Mouse (Mus musculus): ENCODE measurements at regions not wholly inside any gene's neighbourhood (a gene's known extent, or its start where the extent isn't known, plus 50 kb on each side); places are given as distances from the start of the nearest gene placed in this dataset.

DNA sequence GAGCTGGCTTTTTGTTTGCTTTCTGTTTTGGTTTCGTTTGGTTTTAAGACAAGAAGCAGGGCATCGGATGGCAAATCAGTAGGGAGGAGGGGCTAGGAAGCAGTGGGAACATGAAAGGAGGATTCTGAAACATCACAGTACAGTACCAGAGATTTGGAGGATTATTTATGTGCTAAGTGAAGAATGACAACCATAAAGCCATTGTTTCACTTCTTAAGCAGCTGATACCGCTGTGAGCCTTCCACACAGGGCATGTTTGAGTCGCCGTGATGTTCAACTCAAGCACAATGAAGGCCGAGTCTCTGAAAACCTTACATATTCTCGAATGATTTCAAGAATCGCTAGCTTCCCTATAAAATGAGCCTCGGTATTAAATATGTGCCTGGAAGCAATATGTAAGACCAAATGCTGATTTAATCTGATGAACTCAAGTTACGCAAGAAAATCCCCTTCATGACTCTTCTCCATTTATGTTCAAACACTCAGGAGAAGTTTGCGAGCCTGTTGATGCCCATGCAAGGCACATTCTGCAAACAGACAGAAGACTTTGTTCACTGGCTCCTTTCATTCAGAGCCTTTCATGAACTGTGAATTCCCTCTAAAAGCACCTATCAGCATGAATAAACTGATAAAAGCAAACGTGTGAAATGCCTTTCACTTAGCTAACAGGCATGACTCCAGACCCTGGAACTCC is 441.2 kb downstream of the Efnb2 start:
- no peak for DNase-seq (ENCODE audit: low read depth, low spot score)

DNA sequence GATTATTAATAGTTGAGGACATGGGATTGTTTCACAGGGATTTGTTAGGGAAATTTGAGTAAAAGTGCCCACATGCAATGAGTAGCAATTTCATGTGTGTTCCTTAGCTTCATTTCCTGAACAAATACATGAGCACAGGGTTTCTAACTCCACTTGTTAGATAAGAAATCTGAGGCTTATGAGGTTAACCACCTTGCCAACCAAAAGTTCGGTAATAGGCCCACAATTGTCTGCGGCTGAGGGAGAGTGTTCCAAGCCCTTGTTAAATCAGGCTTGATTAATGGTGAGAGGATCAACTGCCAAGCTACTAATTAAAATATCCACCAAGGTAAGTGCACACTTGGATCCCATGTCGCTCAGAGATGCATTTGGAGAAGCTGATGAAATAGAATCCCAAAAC is 468.0 kb downstream of the Efnb2 start:
- no peak for DNase-seq (ENCODE audit: low read depth, low spot score)

DNA sequence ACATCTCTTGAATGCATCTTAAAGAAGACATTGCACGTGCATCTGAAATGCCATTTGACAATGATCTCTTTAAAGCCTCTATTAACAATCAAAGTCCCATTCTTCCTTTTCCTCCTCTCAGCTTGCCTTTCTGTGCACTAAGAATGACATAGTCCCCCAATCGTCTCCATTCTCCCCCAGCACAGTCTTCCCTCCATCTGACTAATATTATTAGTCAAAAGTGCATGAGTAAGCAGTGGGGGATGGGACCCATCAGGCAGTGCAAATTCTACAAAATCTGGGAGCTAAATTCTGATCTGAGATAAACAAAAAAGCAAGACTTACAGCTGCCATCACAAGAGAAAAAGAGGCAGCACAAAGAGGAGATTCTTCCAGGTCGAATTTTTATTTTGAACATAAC is 475.0 kb downstream of the Efnb2 start:
- DNase-seq (ENCODE audit: low read depth, low spot score) = no peak

DNA sequence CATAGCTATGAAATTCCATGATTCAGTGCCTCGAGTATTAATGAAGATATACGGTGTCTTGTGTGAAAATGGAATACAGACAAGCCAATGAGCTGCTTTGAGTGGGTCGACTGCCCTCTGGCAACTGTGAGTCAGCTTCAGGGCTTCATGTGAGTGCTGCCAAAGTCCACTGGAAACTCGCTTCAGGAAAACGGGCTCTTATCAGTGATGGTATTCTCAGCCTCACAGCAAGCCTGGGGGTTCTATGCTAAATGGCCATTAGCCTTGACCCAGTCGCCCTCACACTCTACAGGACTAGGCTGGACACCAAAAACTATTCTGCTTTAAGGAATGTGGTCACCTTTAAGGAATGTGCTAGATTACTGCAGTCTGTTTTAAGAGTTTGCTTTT is 477.8 kb downstream of the Efnb2 start:
- DNase-seq (ENCODE audit: low read depth, low spot score) = no peak

DNA sequence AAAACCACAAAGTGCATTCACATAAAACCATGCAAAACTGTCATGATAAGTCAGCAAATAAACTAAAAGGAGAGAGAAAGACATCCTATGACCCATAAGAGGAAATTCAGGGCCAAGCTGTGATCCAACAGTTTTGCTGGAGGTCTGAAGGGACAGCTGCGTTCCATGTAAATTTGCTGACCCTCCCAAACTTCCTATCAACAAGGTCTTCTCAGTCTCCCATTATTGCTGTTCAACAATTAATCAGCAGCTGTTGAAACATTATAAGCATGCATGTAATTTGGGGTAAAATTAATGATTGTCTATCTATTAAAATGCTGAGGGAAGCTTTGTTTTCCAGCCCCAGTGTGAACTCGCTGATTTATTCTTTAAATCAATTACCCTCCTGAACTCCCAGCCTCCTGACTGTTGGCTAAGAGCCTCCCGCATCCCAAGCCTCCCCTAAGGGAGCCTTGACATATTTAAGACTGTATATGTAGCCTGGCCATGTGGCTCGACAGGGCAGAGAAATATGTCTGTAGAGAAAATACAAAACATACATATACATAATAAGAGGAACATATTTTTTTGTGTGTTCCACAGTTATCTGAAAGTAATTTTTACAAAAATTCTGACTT is 478.3 kb downstream of the Efnb2 start:
- no peak for DNase-seq (ENCODE audit: low read depth, low spot score)

DNA sequence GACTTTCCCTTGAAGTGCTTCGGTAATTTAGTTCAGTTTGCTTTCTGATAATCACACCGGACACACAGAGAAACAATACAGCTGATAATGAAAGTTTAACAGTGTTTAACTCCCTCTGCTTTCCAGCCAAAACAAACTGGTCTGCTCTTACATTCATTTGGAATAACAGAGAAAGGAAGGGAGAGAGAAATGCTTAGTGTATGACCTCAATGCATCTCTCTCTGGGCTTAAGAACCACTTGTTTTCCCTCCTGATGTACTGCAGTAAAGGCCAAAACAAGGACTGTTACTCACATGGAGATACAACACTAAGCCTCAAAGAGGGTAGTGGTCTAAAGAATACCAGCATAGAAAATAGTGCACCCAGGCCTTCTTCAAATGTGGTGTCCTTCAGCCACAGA is 478.9 kb downstream of the Efnb2 start:
- no peak for DNase-seq (ENCODE audit: low read depth, low spot score)

DNA sequence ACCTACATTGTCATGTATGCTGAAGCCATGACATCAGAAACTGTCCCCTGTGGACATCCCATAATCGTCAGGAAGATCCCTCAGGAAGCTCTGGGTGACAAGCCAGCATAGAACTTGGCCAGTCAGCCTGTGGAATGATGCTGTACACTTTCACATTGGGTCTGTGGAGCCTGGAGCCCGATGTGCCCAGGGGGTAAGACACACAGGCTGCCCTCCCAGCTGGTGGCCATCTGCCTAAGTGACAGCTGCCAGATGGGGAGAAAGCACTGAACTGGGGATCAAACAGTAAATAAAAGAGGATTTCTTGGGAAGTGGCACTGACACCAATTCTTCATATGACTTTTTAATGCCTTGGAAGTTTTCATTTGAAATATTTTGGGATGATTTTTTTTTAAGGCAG is 486.8 kb downstream of the Efnb2 start:
- no peak for DNase-seq (ENCODE audit: low read depth, low spot score)

DNA sequence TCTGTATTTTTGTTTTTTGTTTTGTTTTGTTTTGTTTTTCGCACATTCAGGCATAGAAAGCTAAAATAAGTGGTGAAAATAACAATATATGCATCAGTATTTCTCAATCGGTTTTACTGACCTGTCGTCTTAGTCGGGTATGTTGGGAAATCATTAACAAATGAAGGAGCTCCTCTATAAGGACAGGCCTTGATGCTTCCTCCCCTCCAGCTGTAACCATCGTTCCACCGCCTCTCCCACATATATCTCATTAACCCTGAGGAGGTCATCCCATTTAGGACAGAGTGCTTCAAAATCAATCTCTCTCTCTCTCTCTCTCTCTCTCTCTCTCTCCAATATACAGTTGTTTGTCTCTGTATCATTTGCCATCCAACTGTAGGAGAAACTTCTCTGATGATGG is 492.4 kb downstream of the Efnb2 start:
- no peak for DNase-seq (ENCODE audit: low read depth, low spot score)

DNA sequence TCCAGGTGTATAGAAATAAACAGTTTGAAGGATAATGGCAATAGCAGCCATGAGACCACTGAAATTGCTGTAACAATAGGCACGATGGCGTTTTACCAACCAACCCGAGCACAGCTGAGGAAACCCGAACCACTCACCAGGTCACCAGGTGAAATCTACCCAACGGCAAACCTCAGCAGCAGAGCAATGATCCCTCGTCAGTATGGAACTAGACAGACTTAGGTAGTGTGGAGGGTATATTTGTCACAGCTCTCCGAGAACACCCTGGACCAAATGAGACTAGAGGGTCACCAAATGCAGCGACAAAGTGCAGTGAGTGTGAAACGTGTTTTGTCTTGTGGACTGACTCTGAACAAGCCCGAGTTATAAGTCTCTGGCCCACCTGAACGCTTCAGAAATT is 492.8 kb downstream of the Efnb2 start:
- DNase-seq (ENCODE audit: low read depth, low spot score) = no peak

DNA sequence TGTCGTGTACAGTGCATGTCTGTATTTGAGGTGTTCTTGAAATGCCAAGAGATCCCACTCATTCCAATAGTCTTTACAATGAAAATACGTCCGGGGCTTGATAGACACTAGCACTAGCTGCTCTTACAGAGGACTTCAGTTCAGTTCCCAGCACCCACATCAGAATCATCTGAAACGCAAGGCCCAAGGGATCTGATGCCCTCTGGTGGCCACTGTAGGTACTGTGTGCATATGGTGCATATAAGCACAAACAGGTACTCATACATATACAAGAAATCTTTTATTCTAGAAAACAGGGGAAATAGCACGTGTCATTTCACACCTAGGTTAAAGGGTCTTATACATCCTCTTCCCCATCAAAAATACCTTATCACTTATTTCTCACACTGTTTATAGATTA is 513.5 kb downstream of the Efnb2 start:
- no peak for DNase-seq (ENCODE audit: low read depth, low spot score)

DNA sequence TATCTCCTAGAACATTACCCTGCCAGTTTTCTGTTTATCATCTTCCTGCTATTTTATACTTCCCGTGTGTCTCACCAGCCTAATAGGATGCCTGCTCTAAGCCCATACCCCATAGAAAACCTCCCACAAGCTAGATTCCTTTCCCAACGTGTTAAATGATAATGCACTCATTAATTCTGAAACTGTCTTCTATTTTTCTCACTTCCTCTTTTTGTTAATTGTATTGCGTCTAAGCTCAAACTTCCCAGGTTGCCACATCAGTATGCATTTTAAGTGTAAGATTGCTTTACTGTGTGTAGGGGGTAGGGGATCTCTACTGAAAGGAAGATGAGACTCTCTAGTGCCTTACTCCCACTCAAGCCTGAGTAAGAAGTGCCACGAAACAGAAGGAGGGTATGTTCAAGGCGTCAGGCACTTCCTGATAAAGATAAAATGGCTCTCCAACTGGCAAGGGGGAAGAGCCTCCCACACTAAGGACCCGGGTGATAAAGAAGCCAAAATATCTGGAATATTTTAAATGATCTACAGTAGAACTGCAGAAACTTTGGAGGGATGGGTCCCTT is 518.0 kb downstream of the Efnb2 start:
- DNase-seq (ENCODE audit: low read depth, low spot score) = no peak

DNA sequence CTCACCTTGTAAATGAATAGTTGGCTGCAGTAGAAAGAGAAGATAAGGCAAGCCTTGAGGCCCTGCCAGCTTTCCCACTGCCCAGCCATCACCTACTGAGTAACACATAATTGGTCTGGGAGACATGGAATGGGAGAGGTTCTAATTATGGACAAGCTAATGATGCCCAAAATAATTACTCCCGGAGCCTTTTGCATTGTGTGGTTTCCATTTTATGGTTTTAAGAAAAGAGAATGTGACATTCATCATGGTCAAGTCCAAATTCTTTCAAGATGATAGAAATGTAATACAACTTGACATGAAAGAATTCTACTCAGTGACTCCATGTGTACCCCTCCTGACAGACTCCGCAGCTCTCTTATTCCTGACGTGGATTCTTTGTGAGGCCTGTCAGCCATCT is 518.6 kb downstream of the Efnb2 start:
- DNase-seq (ENCODE audit: low read depth, low spot score) = no peak

DNA sequence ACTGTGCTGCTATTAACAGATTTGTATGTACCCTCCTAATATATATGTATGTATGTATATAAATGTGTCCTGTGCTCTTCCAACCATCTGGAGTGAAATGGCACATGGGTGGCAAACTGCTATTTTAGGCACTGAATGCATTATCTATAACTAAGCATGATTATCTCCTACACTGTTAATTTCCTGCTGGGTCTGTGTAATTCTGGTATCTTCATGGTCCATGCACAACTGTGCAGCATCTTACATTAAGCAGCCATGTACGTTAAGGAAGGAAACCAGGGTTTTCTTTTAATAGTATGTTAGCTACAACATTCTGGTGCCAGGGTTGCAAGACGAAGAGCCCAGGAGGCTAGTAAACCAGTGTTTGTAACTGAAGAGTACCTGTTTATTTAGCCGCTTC is 521.3 kb downstream of the Efnb2 start:
- DNase-seq (ENCODE audit: low read depth, low spot score) = no peak

DNA sequence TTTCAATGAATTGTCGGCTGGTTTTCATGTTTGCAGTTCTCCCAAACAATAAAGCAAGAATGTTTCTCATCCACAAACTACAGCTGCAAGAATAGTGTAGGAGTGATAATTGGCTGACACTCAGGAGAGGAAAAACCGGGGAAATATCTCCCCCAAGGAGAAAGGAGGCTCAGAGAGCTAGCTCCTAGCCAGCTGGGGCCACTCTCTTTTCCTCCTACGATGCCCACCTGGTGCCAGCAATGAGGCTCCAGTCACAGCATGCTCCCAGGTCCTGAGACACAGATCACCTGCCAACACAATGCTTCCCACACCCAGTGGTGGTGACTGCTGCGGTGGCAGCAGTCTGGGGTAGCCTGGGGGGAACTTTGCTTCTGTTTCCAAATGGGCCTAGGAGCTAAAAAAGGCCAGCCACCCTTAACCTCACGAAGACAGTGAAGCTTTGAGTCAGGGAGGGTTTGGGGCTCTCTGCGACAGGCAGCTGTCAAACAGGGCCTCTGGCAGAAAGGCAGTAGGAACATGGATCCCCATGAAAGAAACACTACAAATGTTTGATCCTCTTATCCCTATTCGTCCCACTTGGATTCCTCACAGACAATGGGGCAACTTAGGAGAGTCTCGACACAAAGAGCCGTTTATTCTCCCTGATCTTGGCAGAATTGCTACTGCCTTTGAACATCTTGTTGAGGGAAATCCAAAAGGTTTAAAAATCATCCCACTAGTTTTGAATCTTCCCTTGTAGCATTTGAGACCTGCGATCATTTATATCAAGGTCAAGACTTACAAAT is 527.8 kb downstream of the Efnb2 start:
- DNase-seq (ENCODE audit: low read depth, low spot score) = no peak

DNA sequence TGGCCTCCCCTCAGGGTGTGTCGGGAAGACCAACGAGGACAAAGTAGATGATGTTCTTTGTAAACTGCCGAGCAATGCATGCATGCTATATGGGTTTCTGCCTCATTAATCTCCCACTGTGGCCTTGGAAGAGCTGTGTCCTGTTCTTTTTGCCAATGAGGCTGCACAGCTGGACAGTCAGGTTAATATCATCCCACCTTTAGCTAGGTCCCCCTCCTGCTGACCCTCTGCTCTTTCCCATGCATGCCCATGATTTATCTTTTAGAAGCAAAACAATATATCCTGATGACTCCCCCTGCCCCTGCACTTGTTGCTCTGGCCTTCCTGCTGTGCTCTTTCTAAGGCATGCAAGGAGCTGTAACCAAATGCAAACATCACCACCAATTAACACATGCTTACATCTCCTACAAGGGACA is 529.1 kb downstream of the Efnb2 start:
- DNase-seq (ENCODE audit: low read depth, low spot score) = no peak

DNA sequence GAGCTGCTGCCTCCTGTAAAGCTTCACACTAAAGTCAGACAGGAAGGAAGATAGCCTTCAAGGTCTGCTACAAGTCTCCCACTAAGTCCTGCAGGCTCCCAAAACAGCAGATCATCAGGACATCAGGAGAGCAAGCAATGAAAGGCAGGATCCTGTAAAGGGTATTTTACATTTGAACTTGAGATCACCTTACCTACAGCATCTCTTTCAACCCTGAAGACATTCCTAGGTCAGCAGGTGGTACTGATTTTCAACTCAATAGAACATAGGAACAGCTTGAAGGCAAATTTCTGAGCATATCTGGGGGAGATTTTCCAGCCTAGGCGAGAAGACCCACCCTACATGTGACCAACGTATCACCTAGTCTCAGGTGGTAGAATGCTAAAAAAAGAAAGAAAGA is 530.2 kb downstream of the Efnb2 start:
- DNase-seq (ENCODE audit: low read depth, low spot score) = no peak

DNA sequence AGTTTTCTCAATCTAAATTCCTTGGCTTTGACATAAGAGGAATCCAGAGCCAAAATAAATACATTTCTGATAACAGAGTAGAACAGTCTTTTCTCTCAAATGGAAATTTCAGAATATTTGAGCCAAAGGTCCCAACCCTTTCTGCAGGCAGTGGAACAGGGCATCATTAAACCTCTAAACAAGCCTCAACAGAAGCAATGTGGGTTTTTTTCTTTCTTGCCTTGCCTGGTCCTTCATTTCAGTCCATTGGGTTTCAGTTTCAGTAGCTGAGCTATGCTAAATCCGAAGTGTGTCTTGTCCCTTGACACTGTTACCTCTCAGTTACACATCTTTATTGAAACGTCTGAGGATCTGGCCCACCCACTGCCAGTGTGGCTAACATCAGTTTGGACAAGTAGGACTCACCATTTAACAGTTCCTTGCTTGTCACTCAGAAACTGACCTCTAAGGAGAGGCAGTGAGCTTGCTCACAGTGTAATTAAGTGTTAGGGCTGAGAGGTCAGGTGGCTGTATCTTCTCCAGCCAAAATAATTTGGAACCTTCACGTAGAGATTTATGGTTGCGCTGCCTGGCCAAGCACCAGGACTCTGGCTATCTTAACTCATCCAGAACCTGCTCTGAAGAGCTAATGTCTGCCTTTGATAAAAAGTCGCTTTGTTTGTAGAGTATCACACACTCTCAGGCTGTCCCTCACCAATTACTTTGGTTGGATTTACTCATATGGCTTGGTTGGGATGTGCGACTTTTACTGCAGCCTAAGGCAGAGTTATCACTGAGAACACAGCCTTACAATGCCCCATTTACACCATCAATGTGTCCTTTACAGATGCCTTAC is 545.2 kb downstream of the Efnb2 start:
- no peak for DNase-seq (ENCODE audit: low read depth, low spot score)

DNA sequence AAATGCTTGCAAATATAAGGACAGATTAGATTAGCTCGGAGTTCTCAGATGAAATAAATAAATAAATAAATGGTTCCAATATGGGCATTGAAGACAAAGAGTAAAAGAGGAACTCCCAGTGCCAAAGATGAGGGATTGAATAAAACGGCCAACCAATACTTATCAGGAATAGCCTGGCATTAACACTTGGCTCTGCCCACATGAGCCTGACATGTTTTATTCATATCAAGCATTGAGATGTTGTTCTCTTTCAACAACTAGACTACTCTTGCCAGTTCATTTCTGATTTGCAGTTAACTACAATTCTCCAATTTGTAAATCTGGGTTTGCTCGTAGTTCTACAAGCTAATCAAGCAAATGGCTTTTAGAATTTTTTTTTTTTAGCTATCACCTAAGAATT is 546.4 kb downstream of the Efnb2 start:
- no peak for DNase-seq (ENCODE audit: low read depth, low spot score)

DNA sequence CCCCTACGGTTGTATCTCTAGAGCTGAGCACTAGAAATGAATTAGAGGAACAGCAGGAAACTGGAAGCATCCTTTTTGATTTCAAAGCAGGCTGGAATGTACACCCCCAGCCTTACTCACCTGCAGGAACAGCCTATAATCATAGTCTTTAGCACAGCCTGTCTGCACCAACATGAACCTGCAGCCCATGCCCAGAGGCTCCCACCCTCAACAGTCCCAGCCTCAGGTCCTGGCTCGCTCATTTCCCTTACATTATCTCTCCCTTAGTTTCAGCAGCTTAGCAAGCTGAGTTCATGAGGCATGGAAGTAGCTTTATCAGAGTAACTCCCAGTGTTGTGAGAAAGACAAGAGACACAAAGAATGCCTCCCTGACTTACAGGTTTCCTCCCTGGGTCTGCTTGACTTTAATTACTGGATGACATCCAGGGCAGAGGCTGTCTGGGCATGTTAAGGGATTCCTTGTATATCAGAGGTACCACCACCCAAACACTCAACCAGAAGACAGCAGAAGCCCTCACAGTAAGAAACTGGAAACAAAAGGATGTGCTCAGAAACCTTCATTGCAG is 551.2 kb downstream of the Efnb2 start:
- DNase-seq (ENCODE audit: low read depth, low spot score) = no peak

DNA sequence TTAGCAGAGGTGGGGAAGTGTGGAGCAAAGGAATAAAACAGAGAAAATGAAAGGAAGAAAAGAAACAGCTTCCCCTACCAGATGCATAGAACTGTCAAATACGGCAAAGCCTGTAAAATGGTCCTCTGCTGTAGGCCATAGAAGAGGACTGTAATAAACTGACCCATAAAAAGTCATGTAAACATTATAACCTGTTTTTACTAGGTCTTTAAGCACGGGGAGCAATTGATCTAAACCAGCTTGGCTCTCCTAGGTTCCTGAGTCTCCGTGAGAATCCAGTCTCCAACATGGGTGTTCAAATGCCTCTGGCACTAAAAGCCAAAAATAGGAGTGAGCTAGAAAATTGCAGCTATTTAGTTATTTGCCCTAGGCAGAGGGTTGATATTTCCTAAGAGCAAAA is 557.5 kb downstream of the Efnb2 start:
- DNase-seq (ENCODE audit: low read depth, low spot score) = no peak

DNA sequence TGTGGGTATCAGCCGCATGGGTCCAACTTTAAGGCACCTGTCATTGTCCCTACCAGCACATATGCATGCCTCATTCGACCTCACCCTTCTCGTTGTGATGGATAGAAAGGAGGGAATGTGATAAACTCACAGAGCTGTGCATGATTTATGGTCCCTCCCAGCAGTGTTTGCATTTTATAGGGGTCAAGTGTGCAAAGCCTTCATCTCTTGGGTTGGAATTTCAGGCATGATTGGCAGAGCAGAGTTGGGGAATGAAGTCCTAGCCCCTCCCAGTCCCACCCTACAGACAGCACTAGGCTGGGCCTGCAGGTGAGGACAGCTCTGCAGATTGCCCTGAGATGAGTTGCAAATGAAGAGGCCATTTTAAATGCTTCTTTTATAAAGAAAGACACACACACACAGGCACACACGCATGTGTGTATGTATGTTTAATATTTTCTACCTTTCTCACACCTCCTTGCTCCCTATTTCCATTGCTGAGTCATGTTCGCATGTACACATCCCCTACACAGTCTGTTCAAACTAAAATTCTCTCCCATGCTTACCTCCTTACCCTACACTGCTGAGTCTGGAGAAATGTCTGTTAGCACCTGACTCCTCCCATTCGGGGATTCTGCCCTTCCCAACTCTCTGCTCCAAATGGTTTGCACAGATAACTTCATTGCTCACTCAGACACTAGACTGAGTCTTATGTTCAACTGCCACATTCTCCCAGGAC is 558.9 kb downstream of the Efnb2 start:
- no peak for DNase-seq (ENCODE audit: low read depth, low spot score)
